Mouse (Mus musculus): Measurements from ENCODE around the gene Slc51a.

DNA sequence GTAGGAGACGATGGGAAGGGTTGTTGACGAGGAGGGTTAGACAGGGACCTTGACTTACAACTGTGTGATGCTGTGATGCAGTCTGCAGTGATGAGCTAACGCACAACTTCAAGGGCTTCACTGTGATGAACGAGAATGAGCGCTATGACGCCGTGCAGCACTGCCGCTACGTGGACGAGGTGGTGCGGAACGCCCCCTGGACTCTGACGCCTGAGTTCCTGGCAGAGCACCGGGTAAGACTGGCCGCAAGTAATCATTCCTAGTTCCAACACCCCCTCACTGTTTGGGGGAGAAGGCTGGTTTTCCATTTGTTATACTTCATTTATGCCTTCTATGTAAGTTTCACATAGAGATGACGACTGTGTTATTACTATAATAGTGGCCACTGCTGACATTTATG is 24.7 kb downstream of the Slc51a start:
- TF ChIP-seq CTCF (IDR thresholded peaks at IDR 0.05; ENCODE audit: low read depth) (no peak), EP300 (IDR thresholded peaks at IDR 0.05; ENCODE audit: low read depth) (no peak)
